Mouse (Mus musculus): Measurements from ENCODE around the gene Olfr1116.
"Not testable (repeated sequence)": the region's sequence is repeated elsewhere in the genome, so short reads cannot be mapped to it uniquely, and the experiment has no call there.

The Olfr1116 gene

GRCm38 (mm10) chr2:87267234-87267633 lies at the start of gene Olfr1116:
TSS of gene Olfr1116 (plus strand) at chr2:87267534.
- no peak for DNase-seq (ENCODE audit: low spot score in 2 of 2)

GRCm38 (mm10) chr2:87247713-87248112 lies 19.6 kb upstream of the Olfr1116 start, which contains the start of gene Olfr1115:
TSS of gene Olfr1115 (plus strand) at chr2:87248013.
- no peak for DNase-seq (ENCODE audit: low spot score in 2 of 2)

GRCm38 (mm10) chr2:87293977-87294376 lies 26.6 kb downstream of the Olfr1116 start:
- DNase-seq (ENCODE audit: low spot score in 2 of 2) = not testable (repeated sequence)

- DNase-seq (ENCODE audit: low spot score in 2 of 2) = no peak
These were observed 39.9 kb downstream of the Olfr1116 start, which contains the start of gene Olfr1118 for GRCm38 (mm10) chr2:87307281-87307680. TSS of gene Olfr1118 (plus strand) at chr2:87307581.

All from frontal cortex, postnatal 25 days (tissue).